In the genomic region with DNA sequence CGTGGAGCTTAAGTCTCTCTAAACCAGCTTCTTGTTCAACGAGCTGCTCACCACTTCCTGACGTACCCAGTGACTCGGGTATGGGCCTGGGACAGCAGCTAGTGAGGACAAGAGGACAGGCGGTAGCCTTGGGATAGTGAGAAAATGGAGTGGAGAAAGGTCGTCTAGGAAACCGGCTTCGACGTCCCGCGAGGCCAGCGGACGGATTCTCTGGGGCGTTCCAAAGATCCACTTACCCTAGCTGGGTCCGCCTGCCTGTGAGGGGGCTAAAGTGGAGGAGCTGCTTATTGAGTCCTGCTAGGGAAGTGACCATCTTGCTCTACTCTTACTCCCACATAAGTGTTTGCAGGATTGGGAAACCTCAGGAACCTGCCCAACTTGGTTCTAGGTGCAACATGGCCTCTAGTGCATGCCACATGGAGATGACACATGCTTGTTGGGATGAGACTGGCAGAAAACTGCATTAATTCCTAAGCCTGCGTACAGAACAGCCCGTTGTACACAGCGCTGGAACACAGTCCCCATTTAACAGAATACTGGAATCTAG, we compare ENCODE assay signal across 8 mouse cellular contexts. TPM values are rescaled to one million over a fixed set of nuclear protein-coding genes. Genes with fewer than 3 reads are reported as not detected.
DNase-seq lines count a peak whose midpoint lies in the region; ATAC-seq lines count a peak whose summit lies in the region.

No protein-coding gene starts in this region.

- H3K4me2 ChIP-seq in kidney, embryonic 15.5 days, result peak overlapping the region; percentile 67
- peak overlapping the region; percentile 70 for H3K4me2 ChIP-seq in hindbrain, embryonic 14.5 days (replicated peaks)
- peak overlapping the region; percentile 85 for H3K4me2 ChIP-seq in midbrain, embryonic 13.5 days (replicated peaks)

- H3K4me1 ChIP-seq in kidney, embryonic 15.5 days, result peaks cover 33% of the 10 kb centered on the region
- H3K4me1 ChIP-seq in brown adipose tissue, adult 24 weeks (ENCODE audit: control insufficient read depth, insufficient read depth, insufficient read length, low read length), result peaks cover 22% of the 10 kb centered on the region
- H3K4me1 ChIP-seq in hindbrain, embryonic 14.5 days (replicated peaks; ENCODE audit: control insufficient read depth, insufficient read depth, low read length), result peaks cover 29% of the 10 kb centered on the region
- peaks cover 38% of the 10 kb centered on the region for H3K4me1 ChIP-seq in midbrain, embryonic 13.5 days (replicated peaks)

- ATAC-seq in kidney, embryonic 15.5 days (replicated peaks; ENCODE audit: low FRiP score), result no peak; the same call in 1 of the 2 replicates
- ATAC-seq in hindbrain, embryonic 14.5 days (ENCODE audit: low FRiP score), result no peak; the same call in 1 of the 2 replicates
- peak; percentile 1 for ATAC-seq in midbrain, embryonic 13.5 days

- H3K36me3 ChIP-seq in kidney, embryonic 15.5 days, result no peaks in the 10 kb centered on the region
- H3K36me3 ChIP-seq in hindbrain, embryonic 14.5 days (replicated peaks; ENCODE audit: control insufficient read depth, insufficient read depth), result no peaks in the 10 kb centered on the region
- no peaks in the 10 kb centered on the region for H3K36me3 ChIP-seq in midbrain, embryonic 13.5 days

- peak overlapping the region; percentile 90 for H3K27ac ChIP-seq in kidney, embryonic 15.5 days
- peak overlapping the region; percentile 72 for H3K27ac ChIP-seq in brown adipose tissue, adult 24 weeks (replicated peaks; ENCODE audit: low read depth, low read length)
- peak overlapping the region; percentile 85 for H3K27ac ChIP-seq in hindbrain, embryonic 14.5 days
- H3K27ac ChIP-seq in midbrain, embryonic 13.5 days, result peak overlapping the region; percentile 84

- peak overlapping the region; percentile 84 for H3K4me3 ChIP-seq in kidney, embryonic 15.5 days (replicated peaks)
- peak overlapping the region; percentile 73 for H3K4me3 ChIP-seq in brown adipose tissue, adult 24 weeks (ENCODE audit: insufficient read depth, low read depth, low read length)
- peak overlapping the region; percentile 70 for H3K4me3 ChIP-seq in hindbrain, embryonic 14.5 days (replicated peaks; ENCODE audit: low read length)
- H3K4me3 ChIP-seq in midbrain, embryonic 13.5 days (replicated peaks), result peak overlapping the region; percentile 74

- no peaks in the 10 kb centered on the region for H3K9me3 ChIP-seq in kidney, embryonic 15.5 days (replicated peaks)
- no peaks in the 10 kb centered on the region for H3K9me3 ChIP-seq in hindbrain, embryonic 14.5 days (ENCODE audit: control insufficient read depth, low read length)
- no peaks in the 10 kb centered on the region for H3K9me3 ChIP-seq in midbrain, embryonic 13.5 days

- no peak for DNase-seq in kidney, adult 18-20 months
- DNase-seq in hindbrain, embryonic 14.5 days (ENCODE audit: low spot score), result no peak
- DNase-seq in cerebellum, adult 11-12 months, result no peak
- DNase-seq in frontal cortex, postnatal 36 days (ENCODE audit: low spot score in 2 of 2), result no peak
- DNase-seq in cerebellum, postnatal 4 days (ENCODE audit: low spot score in 2 of 2), result no peak

- peak overlapping the region; percentile 54 for H3K9ac ChIP-seq in kidney, embryonic 15.5 days
- peak overlapping the region; percentile 69 for H3K9ac ChIP-seq in hindbrain, embryonic 14.5 days
- peak overlapping the region; percentile 86 for H3K9ac ChIP-seq in midbrain, embryonic 13.5 days (replicated peaks)

- no peaks in the 10 kb centered on the region for H3K27me3 ChIP-seq in kidney, embryonic 15.5 days
- no peaks in the 10 kb centered on the region for H3K27me3 ChIP-seq in hindbrain, embryonic 14.5 days (ENCODE audit: control insufficient read depth, insufficient read depth, low read length)
- no peaks in the 10 kb centered on the region for H3K27me3 ChIP-seq in midbrain, embryonic 13.5 days

- 15% methylated on average over 18 of the region's 18 CpGs for WGBS in kidney, embryonic 15.5 days
- 12% methylated on average over 18 of the region's 18 CpGs for WGBS in hindbrain, embryonic 14.5 days
- WGBS in midbrain, embryonic 13.5 days, result 13% methylated on average over 18 of the region's 18 CpGs

RNA-seq across cellular contexts. Expression of a gene that starts 0.7 kb away (rescaled TPM):
- polyA plus RNA-seq in kidney, embryonic 15.5 days (2015; fragmentation: Nextera tagmentation; extraction: Ambion mirVana), result 46.3 and 46.4 TPM in 2 replicates
- polyA plus RNA-seq in brown adipose tissue, adult 24 weeks (2012; ENCODE audit: insufficient read depth, insufficient read length, missing spikeins), result 33.0 and 33.8 TPM in 2 replicates
- polyA plus RNA-seq in hindbrain, embryonic 14.5 days (2014; fragmentation: Nextera tagmentation; extraction: Ambion mirVana), result 8.2 and 9.1 TPM in 2 replicates
- polyA plus RNA-seq in midbrain, embryonic 13.5 days (2015; fragmentation: Nextera tagmentation; extraction: Ambion mirVana), result 7.2 and 8.3 TPM in 2 replicates
